Mouse (Mus musculus) testis, adult 2 months (tissue): ENCODE measurements around the gene Med21.

Experiments used
- CTCF ChIP-seq: fragments of 200-500 bp; IDR thresholded peaks from 2 replicates; pipeline ENCODE4 v1.5.1; 2012; ENCODE audit warnings: low read depth, mild to moderate bottlenecking, inconsistent platforms, low read length, moderate library complexity; ENCODE audit not compliant: control insufficient read depth, insufficient read depth, insufficient replicate concordance
- POLR2A ChIP-seq: fragments of 200-500 bp; IDR thresholded peaks from 2 replicates; pipeline ENCODE4 v1.6.1; 2012; ENCODE audit warnings: low read depth, mild to moderate bottlenecking, inconsistent platforms, low read length, moderate library complexity; ENCODE audit not compliant: control insufficient read depth

- no peak for TF ChIP-seq POLR2A
- no peak for TF ChIP-seq CTCF
Observed at GRCm38 (mm10) chr6:146686463-146687196, 44.3 kb downstream of the Med21 start.
